Mouse (Mus musculus): ENCODE data around the gene Tns3. TPM values are rescaled to one million over a fixed set of nuclear protein-coding genes. Genes with fewer than 3 reads are reported as not detected.

Tns3 gene
- polyA plus RNA-seq, 1 experiment from 2014 or later: 26.0 TPM

- Histone ChIP-seq H3K9me3 (ENCODE audit: control insufficient read depth, low read length) (no peaks in the 10 kb centered on the region), H3K36me3 (ENCODE audit: control insufficient read depth, insufficient read depth, low read length) (no peaks in the 10 kb centered on the region), H3K9ac (ENCODE audit: low read length) (no peak overlapping the region), H3K27ac (replicated peaks; ENCODE audit: low read depth, low read length) (no peak overlapping the region), H3K4me1 (ENCODE audit: control insufficient read depth, insufficient read depth, low read length) (0 out of 2 replicates have a peak, but pooled peaks cover 3% of the 10 kb centered on the region), H3K27me3 (ENCODE audit: control insufficient read depth, insufficient read depth, low read length) (no peaks in the 10 kb centered on the region), H3K4me2 (ENCODE audit: low read depth, severe bottlenecking) (no peak overlapping the region), H3K4me3 (ENCODE audit: low read depth, low read length) (no peak overlapping the region)
- WGBS: 83% methylated on average over 5 of the region's 5 CpGs
- ATAC-seq (ENCODE audit: insufficient number of reproducible peaks, low FRiP score, low TSS enrichment, low read depth): no peak
- DNase-seq (ENCODE audit: low spot score): no peak
Observed at GRCm38 (mm10) chr11:8699777-8700176, 35.4 kb upstream of the Tns3 start.

GRCm38 (mm10) chr11:8697670-8698069, 33.3 kb upstream of the Tns3 start:
- Histone ChIP-seq H3K9me3 (ENCODE audit: control insufficient read depth, low read length) (no peaks in the 10 kb centered on the region), H3K9ac (ENCODE audit: low read length) (no peak overlapping the region), H3K27me3 (ENCODE audit: control insufficient read depth, insufficient read depth, low read length) (no peaks in the 10 kb centered on the region), H3K4me2 (ENCODE audit: low read depth, severe bottlenecking) (no peak overlapping the region), H3K36me3 (ENCODE audit: control insufficient read depth, insufficient read depth, low read length) (no peaks in the 10 kb centered on the region), H3K4me1 (ENCODE audit: control insufficient read depth, insufficient read depth, low read length) (peaks cover 11% of the 10 kb centered on the region), H3K4me3 (ENCODE audit: low read depth, low read length) (no peak overlapping the region), H3K27ac (replicated peaks; ENCODE audit: low read depth, low read length) (no peak overlapping the region)
- DNase-seq (ENCODE audit: low spot score) (no peak), ATAC-seq (ENCODE audit: insufficient number of reproducible peaks, low FRiP score, low TSS enrichment, low read depth) (no peak)
- WGBS: 87% methylated on average over 3 of the region's 3 CpGs

- Histone ChIP-seq H3K4me3 (ENCODE audit: low read depth, low read length) (no peak overlapping the region), H3K27ac (replicated peaks; ENCODE audit: low read depth, low read length) (no peak overlapping the region), H3K27me3 (ENCODE audit: control insufficient read depth, insufficient read depth, low read length) (no peaks in the 10 kb centered on the region), H3K4me2 (ENCODE audit: low read depth, severe bottlenecking) (no peak overlapping the region), H3K4me1 (ENCODE audit: control insufficient read depth, insufficient read depth, low read length) (peaks cover 15% of the 10 kb centered on the region), H3K9ac (ENCODE audit: low read length) (no peak overlapping the region), H3K36me3 (ENCODE audit: control insufficient read depth, insufficient read depth, low read length) (no peaks in the 10 kb centered on the region), H3K9me3 (ENCODE audit: control insufficient read depth, low read length) (no peaks in the 10 kb centered on the region)
- ATAC-seq (ENCODE audit: insufficient number of reproducible peaks, low FRiP score, low TSS enrichment, low read depth) (no peak), DNase-seq (ENCODE audit: low spot score) (no peak)
- 94% methylated on average over 5 of the region's 5 CpGs for WGBS
Observed at GRCm38 (mm10) chr11:8694096-8694495, 29.8 kb upstream of the Tns3 start.

DNA sequence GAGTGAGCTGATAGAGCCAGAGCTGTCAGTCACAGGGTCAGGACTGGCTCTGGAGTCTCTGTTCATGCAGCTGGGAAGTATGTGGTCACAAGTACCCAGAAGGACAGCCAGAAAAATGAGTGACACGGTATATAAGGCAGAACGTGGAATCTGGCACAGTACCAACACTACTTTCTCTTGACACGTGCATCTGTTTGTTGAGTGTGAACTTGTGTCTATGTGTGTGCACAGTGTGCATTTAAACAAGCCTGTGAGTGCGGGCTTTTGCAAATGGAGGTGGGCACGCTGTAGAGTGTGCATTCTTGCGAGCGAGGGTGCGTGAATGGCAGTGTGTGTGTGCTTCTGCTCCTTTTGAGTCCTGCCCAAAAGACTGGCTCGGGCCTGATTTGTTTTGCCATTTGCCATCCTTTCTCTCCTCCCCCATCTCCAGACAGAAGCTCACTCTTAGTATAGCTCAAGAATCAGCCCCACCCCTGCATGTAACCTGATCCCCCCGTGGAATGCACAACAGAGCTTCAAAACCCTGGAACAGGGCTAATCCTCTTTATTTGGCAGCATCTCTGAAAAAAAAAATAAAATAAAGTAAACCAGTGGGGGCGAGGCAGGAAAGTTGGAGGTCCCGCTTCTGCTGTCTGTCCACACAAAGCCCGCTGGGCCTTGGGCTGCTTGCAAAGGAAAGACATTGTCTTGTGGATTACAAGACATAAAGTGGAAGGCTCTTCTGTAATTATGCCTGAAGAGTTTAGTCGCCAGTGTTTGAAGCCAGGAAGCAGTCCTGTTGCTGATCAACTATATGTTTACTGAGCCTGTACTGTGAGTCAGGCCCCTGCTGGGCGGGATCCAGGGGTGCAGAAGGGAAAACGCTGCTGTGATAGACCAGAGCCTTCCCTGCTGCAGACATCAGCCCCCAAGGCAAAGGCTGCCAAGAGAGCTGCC, 28.5 kb upstream of the Tns3 start:
- Histone ChIP-seq H3K27ac (replicated peaks; ENCODE audit: low read depth, low read length) (peak overlapping the region; percentile 88), H3K4me2 (ENCODE audit: low read depth, severe bottlenecking) (peak overlapping the region; percentile 22; the same call in 1 of the 2 replicates), H3K9ac (ENCODE audit: low read length) (peak overlapping the region; percentile 31), H3K36me3 (ENCODE audit: control insufficient read depth, insufficient read depth, low read length) (no peaks in the 10 kb centered on the region), H3K4me1 (ENCODE audit: control insufficient read depth, insufficient read depth, low read length) (peaks cover 15% of the 10 kb centered on the region), H3K27me3 (ENCODE audit: control insufficient read depth, insufficient read depth, low read length) (no peaks in the 10 kb centered on the region), H3K9me3 (ENCODE audit: control insufficient read depth, low read length) (no peaks in the 10 kb centered on the region), H3K4me3 (ENCODE audit: low read depth, low read length) (no peak overlapping the region)
- DNase-seq (ENCODE audit: low spot score) (peak; percentile 77), ATAC-seq (ENCODE audit: insufficient number of reproducible peaks, low FRiP score, low TSS enrichment, low read depth) (peak; percentile 85)
- 10% methylated on average over 16 of the region's 16 CpGs for WGBS

DNA sequence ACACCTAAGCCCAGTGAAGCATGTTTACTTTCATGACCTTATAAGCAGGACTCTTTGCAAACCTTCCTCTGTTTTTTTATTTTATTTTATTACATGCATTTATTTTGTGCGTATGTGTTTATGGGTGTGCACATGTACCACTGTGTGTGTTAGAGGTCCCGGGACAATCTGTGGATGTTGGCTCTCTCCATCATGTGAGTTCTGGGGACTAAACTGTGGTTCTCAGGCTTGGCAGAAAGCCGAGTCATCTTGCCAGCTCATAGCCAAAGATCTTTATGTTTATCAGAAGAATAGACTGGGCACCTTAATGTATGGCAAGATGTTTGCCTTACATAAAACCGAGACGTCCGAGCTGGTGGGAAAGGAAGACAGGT, 27.8 kb upstream of the Tns3 start:
- peak; percentile 11; the same call in 1 of the 2 replicates for ATAC-seq (ENCODE audit: insufficient number of reproducible peaks, low FRiP score, low TSS enrichment, low read depth)
- H3K9ac ChIP-seq (ENCODE audit: low read length): no peak overlapping the region
- WGBS: 65% methylated on average over 6 of the region's 6 CpGs

DNA sequence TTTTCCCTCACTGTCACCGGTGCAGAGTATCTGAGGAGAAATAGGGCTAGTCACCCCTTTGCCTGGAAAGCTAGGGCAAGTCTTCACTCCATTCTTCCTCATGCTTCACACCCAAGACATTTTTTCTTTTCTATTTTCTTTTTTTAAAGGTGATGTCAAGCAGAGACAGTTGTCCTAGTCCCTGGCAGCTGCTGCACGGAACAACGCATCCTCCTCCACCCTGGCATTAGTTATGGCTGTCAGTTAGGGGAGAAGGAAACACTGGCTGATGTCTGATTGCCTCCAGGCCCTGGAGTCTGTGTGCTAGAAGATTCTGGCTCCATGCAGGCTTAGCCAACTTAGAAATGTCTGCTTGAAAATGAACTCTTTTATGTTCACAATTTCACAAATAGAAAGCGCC, 27.3 kb upstream of the Tns3 start:
- Histone ChIP-seq H3K4me2 (ENCODE audit: low read depth, severe bottlenecking) (no peak overlapping the region), H3K4me3 (ENCODE audit: low read depth, low read length) (no peak overlapping the region), H3K4me1 (ENCODE audit: control insufficient read depth, insufficient read depth, low read length) (peaks cover 15% of the 10 kb centered on the region), H3K9ac (ENCODE audit: low read length) (no peak overlapping the region), H3K36me3 (ENCODE audit: control insufficient read depth, insufficient read depth, low read length) (no peaks in the 10 kb centered on the region), H3K27me3 (ENCODE audit: control insufficient read depth, insufficient read depth, low read length) (no peaks in the 10 kb centered on the region), H3K9me3 (ENCODE audit: control insufficient read depth, low read length) (no peaks in the 10 kb centered on the region), H3K27ac (replicated peaks; ENCODE audit: low read depth, low read length) (no peak overlapping the region)
- 62% methylated on average over 4 of the region's 4 CpGs for WGBS
- no peak for ATAC-seq (ENCODE audit: insufficient number of reproducible peaks, low FRiP score, low TSS enrichment, low read depth)
- no peak for DNase-seq (ENCODE audit: low spot score)

More for the DNA sequence above, 27.8 kb upstream of the Tns3 start:
- Histone ChIP-seq H3K9me3 (ENCODE audit: control insufficient read depth, low read length) (no peaks in the 10 kb centered on the region), H3K36me3 (ENCODE audit: control insufficient read depth, insufficient read depth, low read length) (no peaks in the 10 kb centered on the region), H3K27ac (replicated peaks; ENCODE audit: low read depth, low read length) (no peak overlapping the region; the same call in 1 of the 2 replicates), H3K4me1 (ENCODE audit: control insufficient read depth, insufficient read depth, low read length) (peaks cover 15% of the 10 kb centered on the region), H3K4me3 (ENCODE audit: low read depth, low read length) (no peak overlapping the region), H3K4me2 (ENCODE audit: low read depth, severe bottlenecking) (no peak overlapping the region), H3K27me3 (ENCODE audit: control insufficient read depth, insufficient read depth, low read length) (no peaks in the 10 kb centered on the region)
- DNase-seq (ENCODE audit: low spot score): no peak

DNA sequence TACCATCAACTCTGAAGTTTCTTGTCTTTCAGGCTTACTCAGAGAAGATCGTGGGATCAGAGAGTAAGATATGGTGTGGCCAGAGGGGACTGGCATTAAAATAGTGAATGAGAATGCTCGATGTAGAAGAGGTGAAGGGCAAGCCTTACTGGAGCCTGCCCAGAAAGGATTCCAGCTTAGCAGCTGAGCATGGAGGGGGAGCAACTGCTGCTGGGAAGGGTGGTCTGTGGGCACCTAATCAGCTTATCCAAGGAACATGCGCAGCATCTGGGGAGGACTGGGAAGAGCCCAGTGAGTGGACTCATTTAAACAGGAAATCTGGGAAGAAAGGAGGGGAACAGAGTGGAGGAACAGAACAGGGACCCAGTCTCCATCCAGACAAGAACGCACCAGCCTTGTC, 26.3 kb upstream of the Tns3 start:
- no peak for ATAC-seq (ENCODE audit: insufficient number of reproducible peaks, low FRiP score, low TSS enrichment, low read depth)
- Histone ChIP-seq H3K9ac (ENCODE audit: low read length) (no peak overlapping the region), H3K9me3 (ENCODE audit: control insufficient read depth, low read length) (no peaks in the 10 kb centered on the region), H3K27me3 (ENCODE audit: control insufficient read depth, insufficient read depth, low read length) (no peaks in the 10 kb centered on the region), H3K27ac (replicated peaks; ENCODE audit: low read depth, low read length) (no peak overlapping the region), H3K36me3 (ENCODE audit: control insufficient read depth, insufficient read depth, low read length) (no peaks in the 10 kb centered on the region), H3K4me2 (ENCODE audit: low read depth, severe bottlenecking) (no peak overlapping the region), H3K4me1 (ENCODE audit: control insufficient read depth, insufficient read depth, low read length) (peaks cover 15% of the 10 kb centered on the region), H3K4me3 (ENCODE audit: low read depth, low read length) (no peak overlapping the region)
- DNase-seq (ENCODE audit: low spot score): no peak
- 88% methylated on average over 4 of the region's 4 CpGs for WGBS

DNA sequence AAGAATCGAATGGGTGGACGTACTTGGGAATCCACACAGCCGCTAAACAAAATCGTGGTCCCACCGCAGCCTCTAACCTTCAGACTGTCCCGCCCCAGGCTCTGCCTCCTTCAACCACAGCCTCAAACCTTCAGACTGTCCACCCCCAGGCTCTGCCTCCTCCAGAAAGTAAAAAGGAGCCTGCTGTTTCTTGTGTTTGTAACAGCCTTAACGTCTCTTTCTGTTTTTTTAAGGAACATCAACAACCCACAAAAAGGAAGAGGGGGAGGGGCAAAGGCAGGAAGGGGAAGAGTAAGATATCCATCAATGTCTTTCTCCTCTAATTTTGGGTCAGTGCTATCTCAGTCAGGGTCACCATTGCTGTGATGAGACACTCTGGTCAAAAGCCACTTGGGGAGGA, 25.2 kb upstream of the Tns3 start:
- no peak overlapping the region for H3K27ac ChIP-seq (replicated peaks; ENCODE audit: low read depth, low read length)

More for the DNA sequence above, 25.2 kb upstream of the Tns3 start:
- Histone ChIP-seq H3K4me3 (ENCODE audit: low read depth, low read length) (no peak overlapping the region), H3K9me3 (ENCODE audit: control insufficient read depth, low read length) (no peaks in the 10 kb centered on the region), H3K4me2 (ENCODE audit: low read depth, severe bottlenecking) (no peak overlapping the region), H3K27me3 (ENCODE audit: control insufficient read depth, insufficient read depth, low read length) (no peaks in the 10 kb centered on the region), H3K4me1 (ENCODE audit: control insufficient read depth, insufficient read depth, low read length) (peaks cover 15% of the 10 kb centered on the region), H3K9ac (ENCODE audit: low read length) (no peak overlapping the region), H3K36me3 (ENCODE audit: control insufficient read depth, insufficient read depth, low read length) (no peaks in the 10 kb centered on the region)
- 80% methylated on average over 7 of the region's 7 CpGs for WGBS
- no peak for ATAC-seq (ENCODE audit: insufficient number of reproducible peaks, low FRiP score, low TSS enrichment, low read depth)
- DNase-seq (ENCODE audit: low spot score): no peak
